In genomic region chr13:23543965-23544786, GRCm38 (mm10) we compare ENCODE assay signal across 8 mouse cellular contexts. TPM values are rescaled to one million over a fixed set of nuclear protein-coding genes. Genes with fewer than 3 reads are reported as not detected.
DNase-seq lines count a peak whose midpoint lies in the region; ATAC-seq lines count a peak whose summit lies in the region.

TSS of gene Hist1h3f (plus strand) at chr13:23544052.

- peak; percentile 69 for DNase-seq in ovary, postnatal 36 days (ENCODE audit: low spot score)
- DNase-seq in ovary, postnatal 10 days (ENCODE audit: low spot score): no peak
- peak; percentile 94 for DNase-seq in embryo, embryonic 11 days
- peak; percentile 62 for DNase-seq in gastrocnemius, postnatal 25 days
- peak; percentile 71 for DNase-seq in intestine, embryonic 14.5 days (ENCODE audit: low spot score)
- peak; percentile 84 to 96 for DNase-seq in left cerebral cortex, postnatal 14 days (ENCODE audit: low spot score in 2 of 2)
- DNase-seq in spleen, adult 18-20 months: peak; percentile 52 to 66

- H3K9me3 ChIP-seq in intestine, embryonic 14.5 days (ENCODE audit: control insufficient read depth, low read length): no peaks in the 10 kb centered on the region

- no peaks in the 10 kb centered on the region for H3K36me3 ChIP-seq in intestine, embryonic 14.5 days (ENCODE audit: control insufficient read depth, insufficient read depth, low read length)

- peak; percentile 91 for ATAC-seq in intestine, embryonic 14.5 days (replicated peaks; ENCODE audit: low FRiP score, low TSS enrichment, low read depth)
- ATAC-seq in megakaryocyte-erythroid progenitor cell, adult 5-6 weeks (replicated peaks; ENCODE audit: low FRiP score, low TSS enrichment, poor library complexity, severe bottlenecking): peak; percentile 79

- peak within 1 kb of the TSS; percentile 98 for H3K27ac ChIP-seq in intestine, embryonic 14.5 days (ENCODE audit: low read depth)

- H3K27me3 ChIP-seq in intestine, embryonic 14.5 days (replicated peaks; ENCODE audit: control insufficient read depth, insufficient read depth, low read length): no peaks in the 10 kb centered on the region

- H3K4me3 ChIP-seq in intestine, embryonic 14.5 days (ENCODE audit: low read depth, low read length): peak within 1 kb of the TSS; percentile 53

- no peaks in the 10 kb centered on the region for H3K4me1 ChIP-seq in intestine, embryonic 14.5 days (replicated peaks; ENCODE audit: control insufficient read depth, insufficient read depth, low read length)

- H3K9ac ChIP-seq in intestine, embryonic 14.5 days (ENCODE audit: low read length): peak within 1 kb of the TSS; percentile 77

- intact Hi-C loops in left cerebral cortex, postnatal 14 days (cut with DNase I): no loop called here

- peak within 1 kb of the TSS; percentile 94 for H3K4me2 ChIP-seq in intestine, embryonic 14.5 days (ENCODE audit: low read length)

- WGBS in intestine, embryonic 14.5 days: under 1% methylated on average over 23 of the region's 45 CpGs

RNA-seq across cellular contexts. Expression of gene Hist1h3f, which starts in this region (rescaled TPM):
- 1 to 10 TPM; 5.0 to 6.6 TPM for total RNA-seq in gastrocnemius, postnatal 25 days (2021)
- polyA plus RNA-seq in intestine, embryonic 14.5 days (2014; fragmentation: Nextera tagmentation; extraction: Ambion mirVana): 1.1 and 1.2 TPM in 2 replicates
- total RNA-seq in left cerebral cortex, postnatal 14 days (2021): 10 to 100 TPM; 18.7 to 21.0 TPM
- total RNA-seq in megakaryocyte-erythroid progenitor cell, adult 5-6 weeks (2014; fragmentation: Nextera tagmentation): 31.6 and 53.6 TPM in 2 replicates
- total RNA-seq in megakaryocyte-erythroid progenitor cell, adult 5-6 weeks (2017): 69.9 and 132 TPM in 2 replicates
